Mouse (Mus musculus) limb, embryonic 13.5 days (tissue): ENCODE results near the gene Zfp668. TPM values are rescaled to one million over a fixed set of nuclear protein-coding genes. Genes with fewer than 3 reads are reported as not detected.
"Not testable (repeated sequence)": the region's sequence is repeated elsewhere in the genome, so short reads cannot be mapped to it uniquely, and the experiment has no call there.

ENCODE experiments used
- ATAC-seq: fragments of 200-750 bp; cut with Nextera tagmentation; 2 replicates; pipeline ENCODE4 v1.8.0; 2017; ENCODE audit warnings: low read depth, moderate number of reproducible peaks, moderate TSS enrichment; ENCODE audit not compliant: low FRiP score
- H3K27ac ChIP-seq: fragments of 300-500 bp; sonication (generic); 2 replicates; pipeline ENCODE4 v1.5.1; 2015; ENCODE audit warnings: inconsistent platforms, mild to moderate bottlenecking, moderate library complexity
- H3K27me3 ChIP-seq: fragments of 300-500 bp; sonication (generic); 2 replicates; pipeline ENCODE4 v1.6.1; 2015; ENCODE audit warnings: mild to moderate bottlenecking, inconsistent platforms
- H3K36me3 ChIP-seq: fragments of 300-500 bp; sonication (generic); 2 replicates; pipeline ENCODE4 v1.6.1; 2015; ENCODE audit warnings: inconsistent platforms, mild to moderate bottlenecking, moderate library complexity
- H3K4me1 ChIP-seq: fragments of 300-500 bp; sonication (generic); 2 replicates; pipeline ENCODE4 v1.6.1; 2015; ENCODE audit warnings: inconsistent platforms
- H3K4me2 ChIP-seq: fragments of 300-500 bp; sonication (generic); replicated peaks from 2 replicates; pipeline ENCODE4 v1.6.1; 2015; ENCODE audit warnings: inconsistent platforms, mild to moderate bottlenecking, moderate library complexity
- H3K4me3 ChIP-seq: fragments of 300-500 bp; sonication (generic); 2 replicates; pipeline ENCODE4 v1.5.1; 2015; ENCODE audit warnings: moderate library complexity, mild to moderate bottlenecking, inconsistent platforms
- H3K9ac ChIP-seq: fragments of 300-500 bp; sonication (generic); 2 replicates; pipeline ENCODE4 v1.6.1; 2015; ENCODE audit warnings: mild to moderate bottlenecking, inconsistent platforms
- H3K9me3 ChIP-seq: fragments of 300-500 bp; sonication (generic); 2 replicates; pipeline ENCODE4 v1.6.1; 2016; ENCODE audit warnings: inconsistent platforms
- WGBS: fragments of 180-500 bp; shearing (Covaris S2); methylation state at CpG from one replicate; pipeline ENCODE4 v1.1.7; 2015; 5-methylcytosine and 5-hydroxymethylcytosine counted together
- polyA plus RNA-seq: library from polyadenylated mRNA; unstranded; fragments of >200 nt; fragmentation: Nextera tagmentation; extraction: Ambion mirVana; gene quantifications from 2 replicates; pipeline ENCODE4 v1.2.1, GENCODE M21; 2015

Gene Zfp668
- polyA plus RNA-seq, 1 experiment from 2014 or later, result 24.4 TPM

- H3K9ac ChIP-seq, result no peak overlapping the region
- H3K36me3 ChIP-seq, result peaks cover 50% of the 10 kb centered on the region
- 88% methylated on average over 4 of the region's 4 CpGs for WGBS
- H3K4me2 ChIP-seq, result no peak overlapping the region
- H3K9me3 ChIP-seq, result no peaks in the 10 kb centered on the region
- no peak for ATAC-seq
- no peak overlapping the region for H3K4me3 ChIP-seq
- no peaks in the 10 kb centered on the region for H3K27me3 ChIP-seq
- H3K4me1 ChIP-seq, result peaks cover 26% of the 10 kb centered on the region
- H3K27ac ChIP-seq, result no peak overlapping the region
Observed at GRCm38 (mm10) chr7:127908656-127909055, 32.0 kb upstream of the Zfp668 start.

- WGBS, result 93% methylated on average over 12 of the region's 12 CpGs
- H3K4me1 ChIP-seq, result peaks cover 20% of the 10 kb centered on the region
- ATAC-seq, result no peak
Observed at GRCm38 (mm10) chr7:127907939-127908338, 31.3 kb upstream of the Zfp668 start.

GRCm38 (mm10) chr7:127903971-127904796 is 27.6 kb upstream of the Zfp668 start, which contains the start of gene Bckdk:
Bckdk (plus strand) TSS chr7:127904082.
- peak within 1 kb of the TSS; percentile 60 for H3K4me3 ChIP-seq
- 5% methylated on average over 38 of the region's 38 CpGs for WGBS
- peak; percentile 91 for ATAC-seq

More at GRCm38 (mm10) chr7:127907939-127908338, 31.3 kb upstream of the Zfp668 start:
- no peak overlapping the region for H3K27ac ChIP-seq
- no peak overlapping the region for H3K4me3 ChIP-seq
- H3K36me3 ChIP-seq, result peaks cover 50% of the 10 kb centered on the region
- no peak overlapping the region for H3K9ac ChIP-seq
- H3K27me3 ChIP-seq, result no peaks in the 10 kb centered on the region
- no peaks in the 10 kb centered on the region for H3K9me3 ChIP-seq
- no peak overlapping the region for H3K4me2 ChIP-seq

GRCm38 (mm10) chr7:127901772-127902171 is 25.1 kb upstream of the Zfp668 start:
- H3K27me3 ChIP-seq, result peaks cover 6% of the 10 kb centered on the region; the same call in 1 of the 2 replicates
- peaks cover 12% of the 10 kb centered on the region for H3K4me1 ChIP-seq
- no peak overlapping the region for H3K9ac ChIP-seq
- no peak overlapping the region for H3K4me3 ChIP-seq
- no peak for ATAC-seq
- peaks cover 16% of the 10 kb centered on the region for H3K36me3 ChIP-seq
- no peak overlapping the region for H3K27ac ChIP-seq
- 81% methylated on average over 2 of the region's 2 CpGs for WGBS
- H3K4me2 ChIP-seq, result no peak overlapping the region
- no peaks in the 10 kb centered on the region for H3K9me3 ChIP-seq

More at GRCm38 (mm10) chr7:127903971-127904796, 27.6 kb upstream of the Zfp668 start, which contains the start of gene Bckdk:
- Histone ChIP-seq H3K36me3 (peaks cover 40% of the 10 kb centered on the region), H3K27me3 (peaks cover 5% of the 10 kb centered on the region; the same call in 1 of the 2 replicates), H3K9ac (peak within 1 kb of the TSS; percentile 83), H3K27ac (peak within 1 kb of the TSS; percentile 80), H3K4me2 (peak within 1 kb of the TSS; percentile 83), H3K9me3 (no peaks in the 10 kb centered on the region), H3K4me1 (peaks cover 12% of the 10 kb centered on the region)

- no peak overlapping the region for H3K9ac ChIP-seq
- ATAC-seq, result no peak
- no peak overlapping the region for H3K4me2 ChIP-seq
Observed at GRCm38 (mm10) chr7:127899997-127900396, 23.4 kb upstream of the Zfp668 start.

GRCm38 (mm10) chr7:127898179-127898956 is 21.7 kb upstream of the Zfp668 start:
- H3K27ac ChIP-seq, result no peak overlapping the region
- peak overlapping the region; percentile 40; the same call in 1 of the 2 replicates for H3K9ac ChIP-seq
- H3K4me1 ChIP-seq, result peaks cover 11% of the 10 kb centered on the region
- no peak overlapping the region for H3K4me2 ChIP-seq
- H3K36me3 ChIP-seq, result peaks cover 6% of the 10 kb centered on the region; the same call in 1 of the 2 replicates
- no peak overlapping the region for H3K4me3 ChIP-seq
- no peaks in the 10 kb centered on the region for H3K9me3 ChIP-seq
- 31% methylated on average over 10 of the region's 10 CpGs for WGBS
- peaks cover 6% of the 10 kb centered on the region; the same call in 1 of the 2 replicates for H3K27me3 ChIP-seq
- ATAC-seq, result no peak

More at GRCm38 (mm10) chr7:127899997-127900396, 23.4 kb upstream of the Zfp668 start:
- no peak overlapping the region for H3K27ac ChIP-seq
- H3K4me3 ChIP-seq, result no peak overlapping the region
- H3K9me3 ChIP-seq, result no peaks in the 10 kb centered on the region
- 47% methylated on average over 7 of the region's 7 CpGs for WGBS
- no peaks in the 10 kb centered on the region for H3K36me3 ChIP-seq
- H3K27me3 ChIP-seq, result peaks cover 6% of the 10 kb centered on the region; the same call in 1 of the 2 replicates
- peaks cover 9% of the 10 kb centered on the region for H3K4me1 ChIP-seq

GRCm38 (mm10) chr7:127897542-127897941 is 20.9 kb upstream of the Zfp668 start:
- Histone ChIP-seq H3K4me1 (peaks cover 11% of the 10 kb centered on the region), H3K9ac (no peak overlapping the region), H3K36me3 (peaks cover 15% of the 10 kb centered on the region), H3K4me2 (no peak overlapping the region), H3K4me3 (no peak overlapping the region), H3K9me3 (no peaks in the 10 kb centered on the region), H3K27me3 (peaks cover 6% of the 10 kb centered on the region; the same call in 1 of the 2 replicates), H3K27ac (no peak overlapping the region)
- 90% methylated on average over 7 of the region's 7 CpGs for WGBS
- ATAC-seq, result no peak

- Histone ChIP-seq H3K27ac (no peak overlapping the region), H3K4me3 (no peak overlapping the region), H3K27me3 (peaks cover 6% of the 10 kb centered on the region; the same call in 1 of the 2 replicates), H3K4me1 (peaks cover 11% of the 10 kb centered on the region), H3K9me3 (no peaks in the 10 kb centered on the region), H3K36me3 (peaks cover 25% of the 10 kb centered on the region), H3K4me2 (no peak overlapping the region), H3K9ac (no peak overlapping the region)
- ATAC-seq, result no peak
- WGBS, result 63% methylated on average over 13 of the region's 13 CpGs
Observed at GRCm38 (mm10) chr7:127896384-127896783, 19.8 kb upstream of the Zfp668 start.

GRCm38 (mm10) chr7:127895891-127896290 is 19.3 kb upstream of the Zfp668 start:
- not testable (repeated sequence) for H3K9ac ChIP-seq

GRCm38 (mm10) chr7:127895442-127895841 is 18.8 kb upstream of the Zfp668 start, which contains the start of the genes Gm21974 and Vkorc1:
Gm21974 (minus strand) TSS chr7:127895454.
Vkorc1 (minus strand) TSS chr7:127895617.
- 0% methylated on average over 26 of the region's 26 CpGs for WGBS
- Histone ChIP-seq H3K4me2 (peak within 1 kb of the TSS; percentile 83), H3K27me3 (peaks cover 6% of the 10 kb centered on the region; the same call in 1 of the 2 replicates), H3K4me1 (peaks cover 15% of the 10 kb centered on the region), H3K9me3 (no peaks in the 10 kb centered on the region), H3K9ac (peak within 1 kb of the TSS; percentile 81), H3K4me3 (peak within 1 kb of the TSS; percentile 64), H3K36me3 (peaks cover 28% of the 10 kb centered on the region), H3K27ac (peak within 1 kb of the TSS; percentile 69)
- ATAC-seq, result peak; percentile 96

More at GRCm38 (mm10) chr7:127895891-127896290, 19.3 kb upstream of the Zfp668 start:
- not testable (repeated sequence) for ATAC-seq, H3K9me3 ChIP-seq, H3K27me3 ChIP-seq
- peak overlapping the region; percentile 64 for H3K4me3 ChIP-seq
- H3K36me3 ChIP-seq, result peaks cover 28% of the 10 kb centered on the region
- peaks cover 11% of the 10 kb centered on the region for H3K4me1 ChIP-seq
- H3K27ac ChIP-seq, result 0 out of 2 replicates have a peak overlapping the region, but pooled peaks have one; percentile 6
- H3K4me2 ChIP-seq, result peak overlapping the region; percentile 83
- 73% methylated on average over 7 of the region's 7 CpGs for WGBS

GRCm38 (mm10) chr7:127894480-127894879 is 17.9 kb upstream of the Zfp668 start:
- no peak for ATAC-seq
- Histone ChIP-seq H3K4me3 (peak overlapping the region; percentile 64), H3K4me1 (peaks cover 15% of the 10 kb centered on the region), H3K9ac (peak overlapping the region; percentile 81), H3K27ac (no peak overlapping the region), H3K9me3 (no peaks in the 10 kb centered on the region), H3K4me2 (peak overlapping the region; percentile 83), H3K27me3 (peaks cover 4% of the 10 kb centered on the region; the same call in 1 of the 2 replicates), H3K36me3 (peaks cover 35% of the 10 kb centered on the region)
- 79% methylated on average over 5 of the region's 5 CpGs for WGBS
